Mouse (Mus musculus) hindbrain, embryonic 11.5 days (tissue): ENCODE results near the gene Zbtb40. TPM values are rescaled to one million over a fixed set of nuclear protein-coding genes. Genes with fewer than 3 reads are reported as not detected.

Source experiments
- ATAC-seq: fragments of 200-750 bp; cut with Nextera tagmentation; 2 replicates; pipeline ENCODE4 v1.8.0; 2017; ENCODE audit warnings: mild to moderate bottlenecking, moderate TSS enrichment, moderate library complexity; ENCODE audit not compliant: low FRiP score
- DNase-seq: peaks from one replicate; pipeline ENCODE4 v3.0.0-alpha.2; 2015; ENCODE audit warnings: low spot score
- H3K27ac ChIP-seq: fragments of 300-500 bp; sonication (generic); 2 replicates; pipeline ENCODE4 v1.5.1; 2014; ENCODE audit warnings: mild to moderate bottlenecking, low read depth, low read length
- H3K27me3 ChIP-seq: fragments of 300-500 bp; sonication (generic); 2 replicates; pipeline ENCODE4 v1.6.1; 2014; ENCODE audit warnings: mild to moderate bottlenecking, low read length, moderate library complexity, mixed read lengths; ENCODE audit not compliant: control insufficient read depth, insufficient read depth
- H3K36me3 ChIP-seq: fragments of 300-500 bp; sonication (generic); 2 replicates; pipeline ENCODE4 v1.6.1; 2014; ENCODE audit warnings: mild to moderate bottlenecking, low read length, moderate library complexity, mixed read lengths; ENCODE audit not compliant: control insufficient read depth, insufficient read depth
- H3K4me1 ChIP-seq: fragments of 300-500 bp; sonication (generic); replicated peaks from 2 replicates; pipeline ENCODE4 v1.6.1; 2014; ENCODE audit warnings: low read length, mixed read lengths; ENCODE audit not compliant: control insufficient read depth, insufficient read depth
- H3K4me2 ChIP-seq: fragments of 300-500 bp; sonication (generic); replicated peaks from 2 replicates; pipeline ENCODE4 v1.6.1; 2014; ENCODE audit warnings: mild to moderate bottlenecking, low read depth, low read length
- H3K4me3 ChIP-seq: fragments of 300-500 bp; sonication (generic); 2 replicates; pipeline ENCODE4 v1.5.1; 2014; ENCODE audit warnings: low read depth, low read length
- H3K9ac ChIP-seq: fragments of 300-500 bp; sonication (generic); 2 replicates; pipeline ENCODE4 v1.6.1; 2014; ENCODE audit warnings: low read depth, low read length
- H3K9me3 ChIP-seq: fragments of 300-500 bp; sonication (generic); 2 replicates; pipeline ENCODE4 v1.6.1; 2016; ENCODE audit warnings: low read length; ENCODE audit not compliant: control insufficient read depth
- WGBS: fragments of 180-500 bp; shearing (Covaris S2); extraction: QIAGEN DNeasy Blood & Tissue Kit; methylation state at CpG from one replicate; pipeline ENCODE4 v1.1.7; 2014; 5-methylcytosine and 5-hydroxymethylcytosine counted together
- polyA plus RNA-seq: library from polyadenylated mRNA; unstranded; fragments of >200 nt; fragmentation: Nextera tagmentation; extraction: Ambion mirVana; gene quantifications from 2 replicates; pipeline ENCODE4 v1.2.1, GENCODE M21; 2014

Gene Zbtb40
- polyA plus RNA-seq, 1 experiment from 2014 or later, result 3.5 TPM

GRCm38 (mm10) chr4:136960581-136960980 is 88.0 kb downstream of the Zbtb40 start:
- ATAC-seq (no peak), DNase-seq (no peak)
- Histone ChIP-seq H3K4me2 (no peak overlapping the region), H3K27me3 (peaks cover 39% of the 10 kb centered on the region), H3K36me3 (no peaks in the 10 kb centered on the region), H3K9ac (no peak overlapping the region), H3K9me3 (no peaks in the 10 kb centered on the region), H3K27ac (no peak overlapping the region), H3K4me3 (no peak overlapping the region), H3K4me1 (peaks cover 7% of the 10 kb centered on the region)
- WGBS, result 52% methylated on average over 9 of the region's 9 CpGs

DNA sequence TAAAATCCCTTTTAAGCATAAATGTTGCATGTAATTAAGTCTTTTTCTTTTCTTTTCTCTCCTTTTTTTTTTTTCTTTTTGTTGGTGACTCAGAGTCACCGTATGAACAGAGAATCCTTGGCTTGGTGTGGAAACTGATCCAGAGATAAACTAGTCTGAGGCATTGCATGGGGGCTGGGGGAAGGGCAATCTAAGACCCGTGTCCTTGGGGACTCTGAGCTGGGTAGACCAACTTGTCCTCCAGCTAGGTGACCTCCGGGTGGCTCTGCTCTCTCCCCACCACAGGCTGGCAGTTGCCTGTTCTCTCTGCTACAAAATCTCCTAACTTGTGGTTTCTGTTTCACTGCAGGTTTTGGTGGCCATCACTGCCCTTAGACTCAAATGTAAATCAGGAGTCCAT is 88.5 kb downstream of the Zbtb40 start:
- Histone ChIP-seq H3K4me2 (no peak overlapping the region), H3K9ac (no peak overlapping the region), H3K27ac (no peak overlapping the region), H3K36me3 (no peaks in the 10 kb centered on the region), H3K27me3 (peaks cover 44% of the 10 kb centered on the region), H3K9me3 (no peaks in the 10 kb centered on the region), H3K4me1 (peaks cover 7% of the 10 kb centered on the region), H3K4me3 (no peak overlapping the region)
- no peak for ATAC-seq
- DNase-seq, result no peak
- WGBS, result 56% methylated on average over 3 of the region's 3 CpGs

DNA sequence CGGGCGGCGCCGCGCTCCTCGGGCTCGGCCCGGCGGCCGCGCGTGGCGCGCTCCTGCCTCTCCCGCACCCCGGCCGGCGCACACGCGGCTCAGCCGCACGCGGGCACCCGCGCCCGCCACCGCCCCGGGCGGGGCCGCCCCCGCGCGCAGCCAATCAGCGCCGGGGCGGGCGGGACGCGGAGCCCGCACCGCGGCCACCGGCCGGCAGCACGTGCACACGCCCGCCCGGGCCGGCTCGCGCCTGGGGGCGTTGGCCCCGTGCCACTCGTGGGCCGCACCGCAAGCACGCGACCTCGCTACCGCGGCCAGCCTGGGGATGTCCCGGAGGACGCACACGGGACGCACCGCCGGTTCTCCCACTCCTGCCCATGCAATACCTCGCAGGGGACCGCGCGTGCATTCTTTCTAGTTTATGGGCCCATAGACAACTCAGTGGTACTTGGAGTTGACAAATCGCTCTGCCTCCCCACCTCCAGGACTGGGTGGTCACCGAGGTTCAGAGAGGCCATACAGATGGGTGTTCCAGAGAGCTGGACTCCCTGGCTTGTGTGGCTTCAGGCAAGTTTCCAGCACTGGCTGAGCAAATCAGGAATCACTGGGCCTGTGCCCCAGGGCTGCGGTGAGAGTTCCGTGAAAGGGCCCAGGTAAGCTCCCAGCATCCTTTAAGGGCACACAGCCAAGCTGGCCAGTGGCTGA is 91.7 kb downstream of the Zbtb40 start, which contains the start of gene Epha8:
Epha8 (minus strand) TSS at position 66 of the 696 bp plus-strand sequence.
- Histone ChIP-seq H3K4me2 (peak within 1 kb of the TSS; percentile 81), H3K9ac (no peak within 1 kb of the TSS; the same call in none of the 2 replicates), H3K36me3 (no peaks in the 10 kb centered on the region), H3K27ac (no peak within 1 kb of the TSS), H3K4me1 (peaks cover 7% of the 10 kb centered on the region), H3K4me3 (peak within 1 kb of the TSS; percentile 36), H3K27me3 (peaks cover 51% of the 10 kb centered on the region), H3K9me3 (no peaks in the 10 kb centered on the region)
- ATAC-seq (no peak), DNase-seq (no peak)
- WGBS, result 4% methylated on average over 38 of the region's 75 CpGs

DNA sequence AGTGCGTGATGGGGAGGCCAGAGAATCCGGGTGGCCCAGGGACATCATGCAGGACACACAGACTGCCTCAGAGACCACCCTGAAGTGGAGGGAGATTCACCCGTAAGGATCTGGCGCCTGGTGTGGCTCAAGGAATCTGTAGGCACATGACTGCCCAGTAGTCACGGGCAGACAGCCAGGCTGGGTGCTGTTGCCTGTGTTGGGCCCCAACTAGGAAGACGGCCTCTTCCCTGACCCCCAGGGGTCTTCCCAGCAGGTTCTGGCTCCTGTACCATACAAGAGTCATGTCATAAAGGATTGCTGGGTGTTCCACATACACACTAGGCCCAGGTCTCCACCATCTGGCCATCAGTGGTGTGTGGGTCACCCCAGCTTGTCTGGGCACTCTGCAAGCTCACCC is 94.0 kb downstream of the Zbtb40 start:
- ATAC-seq (no peak), DNase-seq (no peak)
- WGBS, result 78% methylated on average over 6 of the region's 6 CpGs
- Histone ChIP-seq H3K27me3 (peaks cover 51% of the 10 kb centered on the region), H3K27ac (no peak overlapping the region), H3K4me3 (no peak overlapping the region), H3K36me3 (no peaks in the 10 kb centered on the region), H3K4me1 (peaks cover 8% of the 10 kb centered on the region), H3K9ac (no peak overlapping the region), H3K9me3 (no peaks in the 10 kb centered on the region), H3K4me2 (no peak overlapping the region)

DNA sequence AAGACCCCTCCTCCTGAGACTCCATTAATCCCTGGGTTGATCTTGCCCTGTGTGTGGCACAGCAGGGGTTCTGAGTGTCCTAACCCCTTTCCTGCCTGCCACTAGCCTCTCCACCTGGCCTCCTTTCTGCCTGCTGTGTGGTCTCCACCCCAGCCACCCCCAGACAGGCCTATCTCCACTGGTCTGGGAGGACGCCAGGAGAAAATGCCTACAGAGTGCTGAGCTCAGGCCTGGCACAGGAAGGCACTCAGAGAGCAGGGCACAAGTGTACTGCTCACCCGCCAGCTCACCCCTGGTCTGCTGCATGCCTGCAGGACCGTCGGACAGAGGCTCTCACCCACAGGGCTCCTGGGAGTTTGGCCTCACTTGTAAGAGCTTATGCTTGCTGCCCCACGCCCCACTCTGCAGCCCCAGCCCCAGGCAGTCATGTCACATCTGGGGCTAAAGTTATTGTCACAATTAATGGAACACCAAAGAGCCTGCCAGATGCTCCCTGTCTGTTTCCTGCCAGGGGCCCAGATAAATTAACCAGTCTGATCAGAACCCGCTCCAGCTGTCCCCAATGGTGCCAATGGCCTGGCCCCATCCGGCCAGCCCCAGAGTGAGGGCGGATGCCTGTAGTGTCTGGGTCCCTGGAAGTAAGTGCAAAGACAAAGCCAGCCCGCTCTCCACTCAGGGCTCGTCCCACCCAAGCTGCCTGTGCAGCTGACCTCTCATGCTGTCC is 99.2 kb downstream of the Zbtb40 start:
- H3K27me3 ChIP-seq, result peaks cover 6% of the 10 kb centered on the region
- DNase-seq, result no peak
- H3K36me3 ChIP-seq, result no peaks in the 10 kb centered on the region
- peaks cover 3% of the 10 kb centered on the region; the same call in 1 of the 2 replicates for H3K4me1 ChIP-seq
- no peak overlapping the region for H3K9ac ChIP-seq
- H3K9me3 ChIP-seq, result no peaks in the 10 kb centered on the region
- WGBS, result 48% methylated on average over 10 of the region's 10 CpGs
- no peak overlapping the region for H3K27ac ChIP-seq
- no peak for ATAC-seq
- H3K4me3 ChIP-seq, result no peak overlapping the region
- H3K4me2 ChIP-seq, result no peak overlapping the region

GRCm38 (mm10) chr4:136945397-136945796 is 103.2 kb downstream of the Zbtb40 start:
- Histone ChIP-seq H3K4me2 (no peak overlapping the region), H3K4me1 (peaks cover 3% of the 10 kb centered on the region), H3K36me3 (no peaks in the 10 kb centered on the region), H3K27ac (no peak overlapping the region), H3K9me3 (no peaks in the 10 kb centered on the region), H3K27me3 (no peaks in the 10 kb centered on the region), H3K4me3 (no peak overlapping the region), H3K9ac (no peak overlapping the region)
- ATAC-seq (no peak), DNase-seq (no peak)
- WGBS, result 66% methylated on average over 17 of the region's 17 CpGs

- H3K27me3 ChIP-seq, result 0 out of 2 replicates have a peak, but pooled peaks cover 2% of the 10 kb centered on the region
- no peak overlapping the region for H3K9ac ChIP-seq
- DNase-seq, result no peak
- 0 out of 2 replicates have a peak overlapping the region, but pooled peaks have one; percentile 9 for H3K27ac ChIP-seq
- peaks cover 3% of the 10 kb centered on the region for H3K4me1 ChIP-seq
- WGBS, result 78% methylated on average over 11 of the region's 11 CpGs
- no peaks in the 10 kb centered on the region for H3K36me3 ChIP-seq
- no peak overlapping the region for H3K4me2 ChIP-seq
- H3K9me3 ChIP-seq, result no peaks in the 10 kb centered on the region
- ATAC-seq, result no peak
- no peak overlapping the region for H3K4me3 ChIP-seq
Observed at GRCm38 (mm10) chr4:136944558-136945350, 103.8 kb downstream of the Zbtb40 start.

DNA sequence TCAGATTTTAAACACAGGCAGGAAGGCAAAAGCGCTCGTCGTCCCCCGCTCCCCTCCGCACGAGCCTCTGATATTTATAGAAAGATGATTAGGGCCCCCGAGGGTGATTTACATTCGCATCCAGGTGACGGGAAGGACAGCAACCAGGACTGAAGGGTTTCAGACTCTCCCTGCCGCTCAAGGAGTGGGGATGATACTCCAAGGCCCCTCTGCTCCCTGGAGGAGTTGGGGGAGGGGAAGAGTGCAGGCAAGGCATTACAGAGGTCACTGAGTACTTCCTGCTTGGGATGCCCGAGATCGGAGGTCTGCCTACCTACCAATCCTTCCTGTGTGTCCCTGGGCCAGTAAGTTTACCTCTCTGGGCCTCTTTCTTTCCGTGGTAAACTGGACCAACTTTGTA is 105.4 kb downstream of the Zbtb40 start:
- ATAC-seq (no peak), DNase-seq (no peak)
- no peaks in the 10 kb centered on the region; the same call in none of the 2 replicates for H3K4me1 ChIP-seq
- H3K4me2 ChIP-seq, result no peak overlapping the region
- no peaks in the 10 kb centered on the region for H3K9me3 ChIP-seq
- 29% methylated on average over 13 of the region's 13 CpGs for WGBS
- H3K4me3 ChIP-seq, result no peak overlapping the region
- no peak overlapping the region for H3K27ac ChIP-seq
- H3K9ac ChIP-seq, result no peak overlapping the region
- H3K36me3 ChIP-seq, result no peaks in the 10 kb centered on the region
- H3K27me3 ChIP-seq, result 0 out of 2 replicates have a peak, but pooled peaks cover 4% of the 10 kb centered on the region
